Mouse (Mus musculus) gastrocnemius, postnatal 14 days (tissue): Measurements from ENCODE around the gene Gramd1a. TPM values are rescaled to one million over a fixed set of nuclear protein-coding genes. Genes with fewer than 3 reads are reported as not detected.

Experiments
- total RNA-seq, 2 experiments: library from RNA; stranded (reverse); gene quantifications; 2 replicates each; pipeline ENCODE4 v1.2.3; 2021

Gene Gramd1a
- total RNA-seq, 2 experiments from 2014 or later: 23.9 to 36.8 TPM

Other genes starting within 250 kb of the Gramd1a start
- gene Mag, start 241.0 kb downstream of the Gramd1a start, total RNA-seq: 1 to 10 TPM; 3.5 to 9.6 TPM
- gene Hamp2, start 231.2 kb downstream of the Gramd1a start, total RNA-seq: not detected
- not detected for gene Hamp, start 211.9 kb downstream of the Gramd1a start, total RNA-seq
- gene Usf2, start 199.1 kb downstream of the Gramd1a start, total RNA-seq: 10 to 100 TPM; 68.9 to 70.5 TPM
- under 1 TPM; 0.35 to 0.47 TPM for gene Lsr, start 182.4 kb downstream of the Gramd1a start, total RNA-seq
- under 1 TPM in 1 of 2 experiments, not detected in 1; 0.23 TPM for gene Fam187b, start 182.1 kb downstream of the Gramd1a start, total RNA-seq
- gene Fxyd5, start 113.4 kb downstream of the Gramd1a start, total RNA-seq: 10 to 100 TPM; 12.6 to 14.3 TPM
- 1 to 10 TPM; 2.0 to 2.1 TPM for gene Fxyd7, start 104.4 kb downstream of the Gramd1a start, total RNA-seq
- gene Fxyd1, start 98.7 kb downstream of the Gramd1a start, total RNA-seq: 1,000 to 10,000 TPM; 1,292 to 1,295 TPM
- gene Lgi4, start 96.6 kb downstream of the Gramd1a start, total RNA-seq: 1 to 10 TPM; 6.2 to 8.7 TPM
- 1 to 10 TPM; 1.9 to 3.3 TPM for gene Fxyd3, start 79.2 kb downstream of the Gramd1a start, total RNA-seq
- gene Hpn, start 40.6 kb downstream of the Gramd1a start, total RNA-seq: 1 to 10 TPM; 7.6 to 9.6 TPM
- gene Scn1b, start 28.9 kb downstream of the Gramd1a start, total RNA-seq: 100 to 1,000 TPM; 443 to 446 TPM
- not detected for gene Scgb2b2, start 134.6 kb upstream of the Gramd1a start, total RNA-seq
- not detected for gene Scgb1b2, start 135.9 kb upstream of the Gramd1a start, total RNA-seq
- gene Scgb2b3, start 206.2 kb upstream of the Gramd1a start, total RNA-seq: not detected
- gene Scgb1b3, start 219.7 kb upstream of the Gramd1a start, total RNA-seq: not detected